ENCODE assay signal across 8 mouse cellular contexts in the genomic region with DNA sequence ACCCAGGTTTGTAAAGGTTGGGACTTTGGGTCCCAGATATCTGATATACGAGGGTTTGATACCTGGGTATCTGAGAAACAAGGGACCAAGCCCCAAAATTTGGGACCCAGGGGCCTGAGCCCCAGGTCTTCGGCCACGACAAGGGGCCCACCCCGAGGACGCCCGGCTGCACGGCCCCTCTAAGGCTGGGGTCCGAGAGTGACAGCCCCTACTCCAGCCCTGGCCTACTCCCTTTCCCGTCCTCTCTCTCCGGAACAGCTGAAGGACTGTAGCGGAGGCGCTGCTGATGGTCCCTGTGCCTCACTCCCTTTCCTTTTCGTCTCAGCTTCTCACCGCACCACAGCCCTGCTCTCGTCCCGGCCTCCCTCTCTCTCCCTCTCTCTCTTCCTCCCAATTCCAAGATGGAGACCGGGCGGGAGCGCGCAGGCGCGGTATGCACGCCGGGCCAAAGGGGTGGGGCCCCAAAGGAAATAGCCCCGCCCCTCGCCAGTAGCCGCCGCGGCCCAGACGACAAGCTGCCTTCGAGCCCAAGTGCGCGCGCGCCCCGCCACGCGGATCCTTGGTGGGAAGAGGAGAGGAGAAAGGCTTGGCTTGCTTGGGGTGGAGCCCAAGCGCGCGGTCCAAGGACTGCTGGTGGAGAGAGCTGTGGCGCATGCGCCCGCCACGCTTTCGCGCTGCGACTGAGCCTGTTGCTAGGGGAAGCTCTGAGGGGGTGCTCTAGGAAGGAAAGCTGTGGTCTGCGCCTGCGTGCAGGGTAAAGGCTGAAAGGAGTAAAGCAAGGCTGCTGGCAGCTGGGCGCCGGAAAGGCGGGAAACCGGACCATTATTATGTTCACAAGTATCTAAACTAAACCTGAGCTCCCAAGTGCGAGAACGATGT. TPM values are rescaled to one million over a fixed set of nuclear protein-coding genes. Genes with fewer than 3 reads are reported as not detected.
DNase-seq lines count a peak whose midpoint lies in the region; ATAC-seq and TF ChIP-seq lines count a peak whose summit lies in the region.

Taok2 (minus strand) TSS at position 418 of the 879 bp plus-strand sequence.

- peak within 1 kb of the TSS; percentile 89 for H3K9ac ChIP-seq in embryonic facial prominence, embryonic 15.5 days
- H3K9ac ChIP-seq in kidney, embryonic 14.5 days (ENCODE audit: low read depth, low read length): peak within 1 kb of the TSS; percentile 89
- H3K9ac ChIP-seq in limb, embryonic 15.5 days: peak within 1 kb of the TSS; percentile 91

- peaks cover 3% of the 10 kb centered on the region; the same call in 1 of the 2 replicates for H3K4me1 ChIP-seq in bone marrow, adult 2 months (ENCODE audit: control insufficient read depth, insufficient read depth, low read length)
- H3K4me1 ChIP-seq in embryonic facial prominence, embryonic 15.5 days: peaks cover 25% of the 10 kb centered on the region
- peaks cover 27% of the 10 kb centered on the region for H3K4me1 ChIP-seq in kidney, embryonic 14.5 days (ENCODE audit: control insufficient read depth, insufficient read depth, low read length)
- peaks cover 32% of the 10 kb centered on the region for H3K4me1 ChIP-seq in limb, embryonic 15.5 days

- under 1% methylated on average over 56 of the region's 56 CpGs for WGBS in bone marrow, adult 2 months
- WGBS in embryonic facial prominence, embryonic 15.5 days: under 1% methylated on average over 56 of the region's 56 CpGs
- WGBS in kidney, embryonic 14.5 days: under 1% methylated on average over 53 of the region's 56 CpGs
- 0% methylated on average over 56 of the region's 56 CpGs for WGBS in limb, embryonic 15.5 days

- H3K27me3 ChIP-seq in embryonic facial prominence, embryonic 15.5 days: no peaks in the 10 kb centered on the region
- no peaks in the 10 kb centered on the region for H3K27me3 ChIP-seq in kidney, embryonic 14.5 days (ENCODE audit: control insufficient read depth, insufficient read depth, low read length)
- no peaks in the 10 kb centered on the region for H3K27me3 ChIP-seq in limb, embryonic 15.5 days

- peak; percentile 36; the same call in 1 of the 2 replicates for TF ChIP-seq POLR2A in bone marrow, adult 2 months (IDR thresholded peaks at IDR 0.05; ENCODE audit: borderline replicate concordance, control insufficient read depth, low read depth, low read length)

- DNase-seq in 416B (ENCODE audit: low read depth): peak; percentile 99
- DNase-seq in heart, adult 9 months (ENCODE audit: low spot score in 2 of 2): peak; percentile 99
- DNase-seq in monocyte, adult 2 months (ENCODE audit: low read depth in 1 of 2, low spot score in 2 of 2): peak; percentile 95 to 97
- DNase-seq in spleen, postnatal 36 days (ENCODE audit: low spot score in 2 of 2): peak; percentile 93 to 94

- H3K36me3 ChIP-seq in embryonic facial prominence, embryonic 15.5 days: peaks cover 11% of the 10 kb centered on the region
- peaks cover 11% of the 10 kb centered on the region for H3K36me3 ChIP-seq in kidney, embryonic 14.5 days (ENCODE audit: control insufficient read depth, insufficient read depth, low read length)
- peaks cover 25% of the 10 kb centered on the region for H3K36me3 ChIP-seq in limb, embryonic 15.5 days

- H3K4me3 ChIP-seq in bone marrow, adult 2 months (replicated peaks; ENCODE audit: control insufficient read depth, low read depth, low read length): peak within 1 kb of the TSS; percentile 91
- peak within 1 kb of the TSS; percentile 89 for H3K4me3 ChIP-seq in embryonic facial prominence, embryonic 15.5 days (replicated peaks)
- H3K4me3 ChIP-seq in kidney, embryonic 14.5 days (ENCODE audit: low read length): peak within 1 kb of the TSS; percentile 87
- peak within 1 kb of the TSS; percentile 82 for H3K4me3 ChIP-seq in limb, embryonic 15.5 days

- no peaks in the 10 kb centered on the region for H3K9me3 ChIP-seq in embryonic facial prominence, embryonic 15.5 days (replicated peaks)
- no peaks in the 10 kb centered on the region for H3K9me3 ChIP-seq in kidney, embryonic 14.5 days (ENCODE audit: control insufficient read depth, low read length)
- H3K9me3 ChIP-seq in limb, embryonic 15.5 days: no peaks in the 10 kb centered on the region

- peak within 1 kb of the TSS; percentile 82 for H3K4me2 ChIP-seq in embryonic facial prominence, embryonic 15.5 days (replicated peaks)
- H3K4me2 ChIP-seq in kidney, embryonic 14.5 days (replicated peaks; ENCODE audit: low read depth, low read length): peak within 1 kb of the TSS; percentile 97
- H3K4me2 ChIP-seq in limb, embryonic 15.5 days: peak within 1 kb of the TSS; percentile 93

- peak; percentile 13; the same call in 1 of the 2 replicates for TF ChIP-seq CTCF in bone marrow, adult 2 months (IDR thresholded peaks at IDR 0.05; ENCODE audit: control insufficient read depth, insufficient read depth, low read length)

- ATAC-seq in embryonic facial prominence, embryonic 15.5 days (ENCODE audit: insufficient number of reproducible peaks, low FRiP score, low TSS enrichment, low read depth): peak; percentile 98
- ATAC-seq in kidney, embryonic 14.5 days (ENCODE audit: low FRiP score, low TSS enrichment): peak; percentile 97
- peak; percentile 99 for ATAC-seq in limb, embryonic 15.5 days (ENCODE audit: insufficient number of reproducible peaks, low FRiP score, low TSS enrichment, low read depth)

- peak within 1 kb of the TSS; percentile 84 for H3K27ac ChIP-seq in bone marrow, adult 2 months (ENCODE audit: control insufficient read depth, insufficient read depth, low read depth, low read length, poor library complexity)
- peak within 1 kb of the TSS; percentile 95 for H3K27ac ChIP-seq in embryonic facial prominence, embryonic 15.5 days (replicated peaks)
- peak within 1 kb of the TSS; percentile 96 for H3K27ac ChIP-seq in kidney, embryonic 14.5 days (ENCODE audit: low read depth, low read length)
- peak within 1 kb of the TSS; percentile 94 for H3K27ac ChIP-seq in limb, embryonic 15.5 days

RNA-seq across cellular contexts. Expression of gene Taok2, which starts in this region (rescaled TPM):
- 113 and 149 TPM in 2 replicates for polyA plus RNA-seq in bone marrow, adult 2 months (2011; ENCODE audit: insufficient read depth, insufficient read length, low replicate concordance, missing spikeins)
- polyA plus RNA-seq in embryonic facial prominence, embryonic 15.5 days (2015; fragmentation: Nextera tagmentation; extraction: Ambion mirVana): 50.4 and 50.6 TPM in 2 replicates
- 24.9 and 29.2 TPM in 2 replicates for polyA plus RNA-seq in kidney, embryonic 14.5 days (2014; fragmentation: Nextera tagmentation; extraction: Ambion mirVana)
- polyA plus RNA-seq in limb, embryonic 15.5 days (2015; fragmentation: Nextera tagmentation; extraction: Ambion mirVana): 40.9 and 46.3 TPM in 2 replicates

Comparison
In these comparisons a context has a peak if more than half of its experiments do, and no peak if none do; other contexts are left out.
1. Peak in every context shown above with its lines: DNase-seq, ATAC-seq, H3K4me3 ChIP-seq and H3K27ac ChIP-seq.